Mouse (Mus musculus) forebrain, embryonic 16.5 days (tissue): Measurements from ENCODE around the gene 2610318N02Rik. TPM values are rescaled to one million over a fixed set of nuclear protein-coding genes. Genes with fewer than 3 reads are reported as not detected.
A peak's percentile ranks its signal among the peaks of the same experiment; 100 is the strongest.

Experiments used
- microRNA counts: library from miRNA; unstranded; fragments of <30 nt; microRNA quantifications from one replicate; lab custom pipeline; 2016
- microRNA-seq: library from miRNA; unstranded; fragments of <30 nt; microRNA quantifications from one replicate; pipeline ENCODE4, GENCODE M21; 2017
- polyA plus RNA-seq: library from polyadenylated mRNA; unstranded; fragments of >200 nt; fragmentation: Nextera tagmentation; extraction: Ambion mirVana; gene quantifications from 2 replicates; pipeline ENCODE4 v1.2.1, GENCODE M21; 2015

2610318N02Rik gene
- polyA plus RNA-seq, 1 experiment from 2014 or later, result 21.2 TPM

MicroRNA genes within 50 kb of the gene (microRNA counts, 519-probe panel; counts per million panel counts)
- 3,547 counts per million, percentile 89 among the panel's probes with 10 or more counts for microRNA mmu-miR-130b (lab: Ali Mortazavi, UCI)
- 2,696 counts per million, percentile 69 among the panel's probes with 10 or more counts for microRNA mmu-miR-301b (lab: Ali Mortazavi, UCI)

Small RNAs within 50 kb of the gene (microRNA-seq; reads per million reads assigned to microRNA genes)
- gene Mir130b (5,581 reads per million, percentile 92 among the genes with 10 or more reads in this experiment), gene Mir301b (129 reads per million, percentile 58 among the genes with 10 or more reads in this experiment)

Other genes with a start within 250 kb of the 2610318N02Rik start
- gene Ppm1f, start 228.7 kb downstream of the 2610318N02Rik start, polyA plus RNA-seq, result 28.3 and 29.3 TPM in 2 replicates
- 196 and 210 TPM in 2 replicates for gene Mapk1, start 141.8 kb downstream of the 2610318N02Rik start, polyA plus RNA-seq
- 171 and 173 TPM in 2 replicates for gene Ypel1, start 55.5 kb downstream of the 2610318N02Rik start, polyA plus RNA-seq
- 158 and 182 TPM in 2 replicates for gene Ppil2, start 13.9 kb downstream of the 2610318N02Rik start, polyA plus RNA-seq
- gene Sdf2l1, start 7.2 kb upstream of the 2610318N02Rik start, polyA plus RNA-seq, result 36.8 and 40.3 TPM in 2 replicates
- gene Ydjc, start 19.5 kb upstream of the 2610318N02Rik start, polyA plus RNA-seq, result 26.2 and 32.9 TPM in 2 replicates
- gene Ccdc116, start 22.1 kb upstream of the 2610318N02Rik start, polyA plus RNA-seq, result 1.7 and 2.4 TPM in 2 replicates
- gene Ube2l3, start 77.5 kb upstream of the 2610318N02Rik start, polyA plus RNA-seq, result 298 and 325 TPM in 2 replicates
- 1.8 and 2.3 TPM in 2 replicates for gene Rimbp3, start 83.4 kb upstream of the 2610318N02Rik start, polyA plus RNA-seq
- gene Hic2, start 108.4 kb upstream of the 2610318N02Rik start, polyA plus RNA-seq, result 7.1 and 9.4 TPM in 2 replicates
- gene Tmem191c, start 150.9 kb upstream of the 2610318N02Rik start, polyA plus RNA-seq, result 23.0 and 43.0 TPM in 2 replicates
- 1.4 and 2.1 TPM in 2 replicates for gene Serpind1, start 206.2 kb upstream of the 2610318N02Rik start, polyA plus RNA-seq